Mouse (Mus musculus): ENCODE measurements around the gene Plcb1.

The Plcb1 gene

GRCm38 (mm10) chr2:135403344-135403743 lies 617.5 kb downstream of the Plcb1 start:
- no peak for DNase-seq (ENCODE audit: low read depth, low spot score)

GRCm38 (mm10) chr2:135404095-135404494 lies 618.2 kb downstream of the Plcb1 start:
- DNase-seq (ENCODE audit: low read depth, low spot score): no peak

GRCm38 (mm10) chr2:135409418-135410097 lies 623.7 kb downstream of the Plcb1 start:
- DNase-seq (ENCODE audit: low read depth, low spot score): no peak

GRCm38 (mm10) chr2:135411675-135412074 lies 625.8 kb downstream of the Plcb1 start:
- DNase-seq (ENCODE audit: low read depth, low spot score): no peak

- DNase-seq (ENCODE audit: low read depth, low spot score): no peak
These were observed 629.3 kb downstream of the Plcb1 start for GRCm38 (mm10) chr2:135415137-135415536.

- DNase-seq (ENCODE audit: low read depth, low spot score): no peak
These were observed 633.4 kb downstream of the Plcb1 start for GRCm38 (mm10) chr2:135419301-135419700.

GRCm38 (mm10) chr2:135434947-135435515 lies 649.2 kb downstream of the Plcb1 start:
- peak; percentile 37 for DNase-seq (ENCODE audit: low read depth, low spot score)

- no peak for DNase-seq (ENCODE audit: low read depth, low spot score)
These were observed 653.2 kb downstream of the Plcb1 start for GRCm38 (mm10) chr2:135439034-135439433.

- peak; percentile 36 for DNase-seq (ENCODE audit: low read depth, low spot score)
These were observed 654.0 kb downstream of the Plcb1 start for GRCm38 (mm10) chr2:135439546-135440517.

GRCm38 (mm10) chr2:135453581-135453980 lies 667.7 kb downstream of the Plcb1 start:
- DNase-seq (ENCODE audit: low read depth, low spot score): no peak

- no peak for DNase-seq (ENCODE audit: low read depth, low spot score)
These were observed 668.1 kb downstream of the Plcb1 start for GRCm38 (mm10) chr2:135454015-135454414.

GRCm38 (mm10) chr2:135454455-135454854 lies 668.6 kb downstream of the Plcb1 start:
- DNase-seq (ENCODE audit: low read depth, low spot score): no peak

- DNase-seq (ENCODE audit: low read depth, low spot score): no peak
These were observed 682.0 kb downstream of the Plcb1 start for GRCm38 (mm10) chr2:135467895-135468294.

GRCm38 (mm10) chr2:135474107-135474506 lies 688.2 kb downstream of the Plcb1 start:
- no peak for DNase-seq (ENCODE audit: low read depth, low spot score)

GRCm38 (mm10) chr2:135485248-135485647 lies 699.4 kb downstream of the Plcb1 start:
- DNase-seq (ENCODE audit: low read depth, low spot score): no peak

GRCm38 (mm10) chr2:135488277-135488676 lies 702.4 kb downstream of the Plcb1 start:
- no peak for DNase-seq (ENCODE audit: low read depth, low spot score)

GRCm38 (mm10) chr2:135489127-135489526 lies 703.3 kb downstream of the Plcb1 start:
- no peak for DNase-seq (ENCODE audit: low read depth, low spot score)

- DNase-seq (ENCODE audit: low read depth, low spot score): peak; percentile 12
These were observed 706.9 kb downstream of the Plcb1 start for GRCm38 (mm10) chr2:135492777-135493176.

- no peak for DNase-seq (ENCODE audit: low read depth, low spot score)
These were observed 710.7 kb downstream of the Plcb1 start for GRCm38 (mm10) chr2:135496553-135496952.

GRCm38 (mm10) chr2:135497251-135497650 lies 711.4 kb downstream of the Plcb1 start:
- DNase-seq (ENCODE audit: low read depth, low spot score): no peak

- DNase-seq (ENCODE audit: low read depth, low spot score): no peak
These were observed 715.0 kb downstream of the Plcb1 start for GRCm38 (mm10) chr2:135500872-135501271.

GRCm38 (mm10) chr2:135503328-135503997 lies 717.6 kb downstream of the Plcb1 start:
- DNase-seq (ENCODE audit: low read depth, low spot score): no peak

All from skeletal muscle tissue, adult 2 months (tissue).